Mouse (Mus musculus) neutrophil, adult 65 days (primary cell): ENCODE data around the gene Olfr922. TPM values are rescaled to one million over a fixed set of nuclear protein-coding genes. Genes with fewer than 3 reads are reported as not detected.

Source experiments
- total RNA-seq: library from RNA; stranded (reverse); gene quantifications from 2 replicates; pipeline ENCODE4 v1.2.4, GENCODE M21; 2023

Gene Olfr922
- total RNA-seq = not detected in 2 replicates

GRCm38 (mm10) chr9:38814314-38814713 lies at the start of gene Olfr922:
Olfr922 (plus strand) TSS chr9:38814614.

DNA sequence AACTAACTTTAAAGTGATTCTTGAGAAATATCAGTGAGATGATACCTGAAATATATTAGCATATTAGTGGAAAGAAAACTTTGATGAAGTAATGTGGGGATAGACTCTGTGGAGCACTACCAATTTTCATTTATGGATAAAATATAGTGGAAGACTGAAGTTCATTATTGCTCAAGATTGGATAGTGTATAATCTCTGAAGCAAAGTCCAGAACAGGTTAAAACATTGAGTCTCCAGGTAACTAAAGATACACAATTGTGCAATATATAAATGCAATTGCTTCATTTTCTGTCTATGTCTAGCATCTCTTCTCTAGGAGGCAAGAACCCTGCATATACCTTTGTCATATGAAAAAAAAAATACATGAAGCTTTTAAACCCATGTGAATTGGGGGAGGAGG lies 41.6 kb upstream of the Olfr922 start, which contains the start of gene Olfr921:
Olfr921 (plus strand) TSS at position 301 of the 400 bp plus-strand sequence.

GRCm38 (mm10) chr9:38826245-38826644 lies 11.8 kb downstream of the Olfr922 start, which contains the start of gene Olfr923:
Olfr923 (plus strand) TSS chr9:38826545.

GRCm38 (mm10) chr9:38844149-38844548 lies 29.7 kb downstream of the Olfr922 start, which contains the start of gene Olfr924:
Olfr924 (plus strand) TSS chr9:38844449.

GRCm38 (mm10) chr9:38854760-38855159 lies 40.3 kb downstream of the Olfr922 start, which contains the start of gene Olfr26:
Olfr26 (plus strand) TSS chr9:38855060.

Other genes with a start within 250 kb of the Olfr922 start
- not detected in 2 replicates for gene Olfr912, start 234.4 kb upstream of the Olfr922 start, total RNA-seq
- gene Olfr913, start 221.9 kb upstream of the Olfr922 start, total RNA-seq = not detected in 2 replicates
- not detected in 2 replicates for gene Olfr914, start 209.5 kb upstream of the Olfr922 start, total RNA-seq
- gene Olfr916, start 154.7 kb upstream of the Olfr922 start, total RNA-seq = not detected in 2 replicates
- not detected in 2 replicates for gene Olfr917, start 148.8 kb upstream of the Olfr922 start, total RNA-seq
- not detected in 2 replicates for gene Olfr918, start 140.0 kb upstream of the Olfr922 start, total RNA-seq
- gene Olfr919, start 110.9 kb upstream of the Olfr922 start, total RNA-seq = not detected in 2 replicates
- 24.1 and 27.6 TPM in 2 replicates for gene Vwa5a, start 96.3 kb upstream of the Olfr922 start, total RNA-seq
- 0.16 TPM in 1 of 2 replicates, not detected in the other for gene Olfr920, start 62.3 kb upstream of the Olfr922 start, total RNA-seq
- gene Olfr921, start 41.5 kb upstream of the Olfr922 start, total RNA-seq = not detected in 2 replicates
- not detected in 2 replicates for gene Olfr923, start 11.9 kb downstream of the Olfr922 start, total RNA-seq
- gene Olfr924, start 29.8 kb downstream of the Olfr922 start, total RNA-seq = not detected in 2 replicates
- not detected in 2 replicates for gene Olfr26, start 40.4 kb downstream of the Olfr922 start, total RNA-seq
- not detected in 2 replicates for gene Olfr926, start 62.5 kb downstream of the Olfr922 start, total RNA-seq
- gene Olfr930, start 115.2 kb downstream of the Olfr922 start, total RNA-seq = not detected in 2 replicates
- not detected in 2 replicates for gene Olfr933, start 157.7 kb downstream of the Olfr922 start, total RNA-seq
- not detected in 2 replicates for gene Olfr934, start 173.7 kb downstream of the Olfr922 start, total RNA-seq
- not detected in 2 replicates for gene Olfr935, start 185.1 kb downstream of the Olfr922 start, total RNA-seq
- not detected in 2 replicates for gene Olfr146, start 208.8 kb downstream of the Olfr922 start, total RNA-seq